Mouse (Mus musculus): ENCODE data around the gene Ace.

GRCm38 (mm10) chr11:106020051-106020763, 52.5 kb downstream of the Ace start:
- TF ChIP-seq POLR2A (IDR thresholded peaks at IDR 0.05; ENCODE audit: insufficient read length, low read depth), result no peak
- no peak for TF ChIP-seq USF1 (IDR thresholded peaks at IDR 0.05; ENCODE audit: low read depth)
- TF ChIP-seq MYOD1 (IDR thresholded peaks at IDR 0.05; ENCODE audit: control insufficient read depth in 1 of 3, insufficient read length in 2 of 3, low read depth in 2 of 3), result no peak
- TF ChIP-seq E2F4 (IDR thresholded peaks at IDR 0.05; ENCODE audit: insufficient read depth), result no peak
- TF ChIP-seq REST (IDR thresholded peaks at IDR 0.05; ENCODE audit: insufficient read depth, insufficient read length), result no peak
- no peak for TF ChIP-seq MAX (IDR thresholded peaks at IDR 0.05; ENCODE audit: low read depth)
- TF ChIP-seq TCF12 (IDR thresholded peaks at IDR 0.05; ENCODE audit: insufficient read depth, poor library complexity, severe bottlenecking), result no peak
- TF ChIP-seq MYOG (IDR thresholded peaks at IDR 0.05; ENCODE audit: control insufficient read depth in 1 of 3, insufficient read depth in 1 of 3, insufficient read length in 2 of 3, low read depth in 2 of 3), result no peak
- no peak for TF ChIP-seq SRF (IDR thresholded peaks at IDR 0.05; ENCODE audit: control insufficient read depth, insufficient read length, low read depth)
